Mouse (Mus musculus): ENCODE measurements around the gene Cd40lg.

DNA sequence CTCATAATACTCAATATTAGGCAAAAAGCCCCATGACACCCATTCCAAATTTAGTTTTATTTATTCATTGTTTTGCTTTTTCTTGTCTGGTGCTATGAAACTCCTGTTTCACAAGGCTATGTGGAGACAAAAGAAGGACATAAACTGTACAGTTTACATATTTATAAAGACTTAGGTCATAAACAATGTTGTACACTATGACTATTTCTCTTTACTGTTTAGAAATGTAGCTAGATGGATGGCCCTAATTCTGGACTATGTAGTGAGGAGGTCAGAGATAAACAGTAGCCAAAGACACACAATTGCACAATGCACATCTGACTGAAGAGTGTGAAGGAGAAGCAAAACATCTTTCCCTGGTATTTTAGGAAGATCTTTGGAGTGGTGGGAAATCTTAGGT lies 40.7 kb upstream of the Cd40lg start:
- no peak for TF ChIP-seq POLR2A (IDR thresholded peaks at IDR 0.05; ENCODE audit: borderline replicate concordance, extremely low read depth, low read depth, low read length)
- no peak for TF ChIP-seq CTCF (IDR thresholded peaks at IDR 0.05; ENCODE audit: insufficient read depth, low read length)
